Mouse (Mus musculus) cerebellum, adult 2 months (tissue): ENCODE data around the gene Lsamp.

ENCODE experiments used
- CTCF ChIP-seq: fragments of 200-500 bp; IDR thresholded peaks from 2 replicates; pipeline ENCODE4 v1.5.1; 2011; ENCODE audit warnings: low read depth, mild to moderate bottlenecking, control low read depth, low read length, moderate library complexity, borderline replicate concordance; ENCODE audit not compliant: insufficient read depth
- POLR2A ChIP-seq: fragments of 200-500 bp; IDR thresholded peaks from 2 replicates; pipeline ENCODE4 v1.6.1; 2011; ENCODE audit warnings: low read length, control low read depth, borderline replicate concordance; ENCODE audit not compliant: insufficient read depth

DNA sequence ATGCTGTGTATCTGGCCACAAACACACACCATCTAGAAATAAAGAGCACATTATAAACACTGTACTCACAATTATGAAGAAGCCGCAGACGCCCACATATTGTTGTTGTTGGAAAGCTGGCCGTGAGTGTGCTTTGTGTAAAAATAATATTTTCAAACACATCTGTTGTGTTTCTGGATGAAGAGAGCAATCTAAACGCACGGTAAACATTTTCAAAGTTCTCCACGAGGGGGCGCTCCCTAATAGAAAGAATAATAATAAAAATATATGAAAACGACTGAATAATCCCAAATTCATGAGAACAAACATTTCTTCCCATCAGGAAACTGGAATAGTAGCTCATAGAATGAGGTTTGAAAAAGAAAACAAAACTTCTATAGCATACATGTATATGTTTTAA is 482.4 kb downstream of the Lsamp start:
- no peak for TF ChIP-seq CTCF
- no peak for TF ChIP-seq POLR2A
